Mouse (Mus musculus) urinary bladder, postnatal 4 days (tissue): ENCODE results near the gene Tent4b.

Source experiments
- DNase-seq, 2 experiments: peaks; one replicate each; pipeline ENCODE4 v3.0.0; 2021 to 2022; ENCODE audit warnings: low spot score in 2 of 2

Tent4b gene

DNA sequence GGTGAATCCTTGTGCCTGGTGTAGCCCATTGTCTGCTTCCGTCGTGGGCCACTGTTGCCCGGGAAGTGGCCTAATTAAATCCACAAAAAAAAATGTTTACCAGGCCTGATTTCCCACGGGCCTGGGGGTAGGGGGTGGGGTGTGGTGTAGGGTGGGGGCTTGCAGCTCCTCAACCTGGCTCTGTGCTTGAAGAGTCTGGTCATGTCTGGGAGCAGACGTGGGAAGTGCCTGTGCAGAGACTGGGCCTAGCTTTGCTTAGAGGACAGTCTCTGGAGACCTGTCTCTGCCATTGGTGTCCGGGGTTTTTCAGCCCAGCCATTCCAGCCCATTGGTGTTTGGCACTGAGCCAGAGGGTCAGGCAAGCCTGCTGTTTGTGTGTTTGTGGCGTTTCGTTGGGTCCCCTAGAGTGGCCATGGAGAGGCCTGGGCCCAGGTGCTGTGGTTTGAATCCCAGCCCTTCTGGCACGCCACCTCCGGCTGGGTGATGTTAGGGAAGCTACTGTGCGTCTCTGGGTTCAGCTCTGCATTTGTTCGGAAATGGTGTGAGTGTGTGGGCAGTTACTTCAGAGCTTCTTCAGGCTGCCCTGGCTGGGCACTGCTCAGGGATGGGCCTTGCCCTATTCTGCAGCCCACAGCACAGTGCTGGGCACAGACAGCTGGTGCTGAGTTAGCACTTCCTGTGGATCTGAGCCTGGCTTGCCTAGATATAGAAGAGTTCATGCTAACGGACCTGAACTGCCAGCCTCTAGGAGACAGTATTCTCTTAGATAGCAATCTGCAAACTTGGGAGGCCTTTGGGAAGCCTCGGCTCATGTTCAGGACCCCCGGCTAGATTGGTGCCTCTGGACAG lies 102.8 kb downstream of the Tent4b start:
- DNase-seq, result no peak

DNA sequence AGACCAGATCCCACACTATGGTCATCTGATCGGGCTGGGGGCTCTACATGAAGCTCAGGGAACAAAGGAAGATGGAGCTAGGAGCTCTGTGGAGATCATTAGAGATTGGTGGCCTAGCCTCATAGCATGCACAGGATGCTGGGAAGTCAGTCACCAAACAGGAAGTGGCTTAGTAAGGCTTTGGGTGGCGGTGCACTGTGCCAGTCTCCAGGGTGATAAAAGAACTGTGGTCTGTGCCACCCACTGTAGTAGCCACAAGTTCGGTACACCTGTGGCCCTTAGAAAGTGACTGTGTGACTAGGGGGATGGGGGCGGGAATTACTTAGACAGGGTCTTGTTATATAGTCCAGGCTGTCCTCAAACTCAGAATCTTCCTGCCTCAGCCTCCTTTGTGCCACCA lies 106.8 kb downstream of the Tent4b start:
- no peak for DNase-seq

- DNase-seq, result no peak
Measured at GRCm38 (mm10) chr8:88306511-88306910, 107.5 kb downstream of the Tent4b start.

GRCm38 (mm10) chr8:88307736-88308135 lies 108.7 kb downstream of the Tent4b start:
- DNase-seq, result no peak
